Mouse (Mus musculus): Measurements from ENCODE around the gene Clp1.

GRCm38 (mm10) chr2:84750115-84750514, 23.0 kb upstream of the Clp1 start:
- peak; percentile 86 for TF ChIP-seq EP300 (IDR thresholded peaks at IDR 0.05)
- no peak for TF ChIP-seq CTCF (IDR thresholded peaks at IDR 0.05)

Data from lung, postnatal 0 days (tissue).